Mouse (Mus musculus) kidney, adult 2 months (tissue): ENCODE measurements at regions not wholly inside any gene's neighbourhood (a gene's known extent, or its start where the extent isn't known, plus 50 kb on each side); places are given as distances from the start of the nearest gene placed in this dataset.

ENCODE experiments used
- CTCF ChIP-seq: fragments of 200-500 bp; conservative IDR thresholded peaks from 2 replicates; pipeline ENCODE4 v1.5.1; 2011; ENCODE audit warnings: low read depth, mild to moderate bottlenecking, control low read depth, low read length, moderate library complexity, mixed read lengths; ENCODE audit not compliant: insufficient read depth, insufficient read length
- POLR2A ChIP-seq: fragments of 200-500 bp; IDR thresholded peaks from one replicate; pipeline ENCODE4 v1.6.1; 2011; ENCODE audit warnings: low read depth, low read length, control low read depth

DNA sequence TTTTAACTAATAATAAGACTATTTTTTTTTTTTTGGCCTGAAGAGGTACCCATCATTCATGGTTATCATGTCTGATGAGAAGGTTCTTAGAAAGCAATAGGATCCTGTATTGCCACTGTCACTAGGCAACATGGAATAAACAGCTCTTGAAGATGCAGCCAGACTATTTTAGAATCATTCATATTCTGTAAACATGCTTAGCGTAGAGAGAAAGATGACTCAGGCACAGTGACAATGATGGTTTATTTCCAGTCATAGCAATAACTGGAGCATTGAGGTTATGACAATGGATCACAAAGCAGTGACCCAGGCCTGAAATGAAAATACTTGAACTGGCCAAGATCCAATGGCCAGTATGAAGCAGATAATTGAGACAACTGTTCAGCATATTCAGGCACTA, 283.3 kb upstream of the Lrrc3b start:
- no peak for TF ChIP-seq CTCF
- TF ChIP-seq POLR2A: no peak
